Mouse (Mus musculus): Measurements from ENCODE around the gene Vgf. TPM values are rescaled to one million over a fixed set of nuclear protein-coding genes. Genes with fewer than 3 reads are reported as not detected.

Gene Vgf
- not detected for total RNA-seq (2021)
- long read RNA-seq, experiment 1: 0 reads
- long read RNA-seq, experiment 2: 0 reads

DNA sequence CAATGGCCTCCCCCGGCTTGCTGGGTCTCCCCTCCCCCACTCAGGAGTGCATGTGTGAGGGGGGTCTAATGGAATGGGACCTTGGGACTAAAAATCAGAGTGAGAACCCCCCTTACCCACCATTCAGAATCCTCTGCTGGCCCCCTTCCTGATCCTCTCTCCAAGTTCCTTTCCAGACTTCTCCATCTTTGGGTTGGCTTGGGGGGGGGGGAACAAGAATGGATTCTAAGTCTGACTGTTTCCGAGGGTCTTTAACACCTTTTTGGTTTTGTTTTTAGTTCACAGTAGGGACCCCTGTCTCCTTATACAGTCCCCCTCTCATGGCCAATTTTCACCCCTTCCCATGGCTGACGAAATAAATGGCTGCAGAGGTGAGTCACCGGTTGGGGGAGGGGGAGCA is at the start of gene Vgf:
Gene Vgf (plus strand): TSS at position 301 of the 400 bp plus-strand sequence.
- intact Hi-C loops (cut with DNase I): loop anchor here (5.0 kb wide), 1 partner anchor 36 kb away; no protein-coding TSS in a partner anchor
- no peak for DNase-seq

DNA sequence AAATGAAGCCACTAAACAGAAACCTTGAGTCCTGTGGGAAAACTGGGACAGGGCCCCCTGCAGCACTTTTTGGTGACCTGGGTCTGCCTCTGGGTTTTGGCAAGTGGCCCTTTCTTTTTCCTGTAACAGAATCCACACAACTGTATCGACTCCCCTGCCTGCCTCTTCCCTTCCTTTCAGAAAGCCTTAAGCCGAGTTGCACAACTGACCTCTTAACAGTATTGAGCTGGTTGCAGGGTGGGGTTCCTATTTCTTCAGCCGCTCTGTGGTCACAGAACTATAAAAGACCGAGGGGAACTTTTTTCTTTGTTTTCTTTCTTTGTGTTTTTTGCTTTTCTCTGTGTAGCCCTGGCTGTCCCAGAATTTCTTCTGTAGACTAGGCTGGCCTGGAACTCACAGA is 48.4 kb upstream of the Vgf start:
- DNase-seq: no peak
- intact Hi-C loops (cut with DNase I): no loop called here

DNA sequence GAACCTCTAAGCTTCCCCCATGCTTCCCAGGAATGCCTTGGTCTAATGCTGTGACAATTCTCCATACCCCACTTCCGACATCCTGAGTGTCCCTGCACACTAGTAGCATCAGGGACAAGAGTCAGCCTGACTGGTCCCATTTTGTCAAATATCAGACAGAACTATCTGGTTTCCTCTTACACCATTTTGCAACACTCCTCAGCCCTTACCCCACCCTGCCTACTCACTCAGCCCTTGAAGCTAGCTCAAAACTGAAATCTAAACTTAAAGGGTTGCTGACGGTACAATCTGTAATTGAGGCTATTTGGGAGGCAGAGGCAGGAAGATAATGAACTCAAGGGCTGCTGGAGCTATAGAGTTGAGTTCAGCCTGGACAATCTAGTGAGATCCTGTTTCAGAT is 46.4 kb upstream of the Vgf start:
- intact Hi-C loops (cut with DNase I): no loop called here
- no peak for DNase-seq

DNA sequence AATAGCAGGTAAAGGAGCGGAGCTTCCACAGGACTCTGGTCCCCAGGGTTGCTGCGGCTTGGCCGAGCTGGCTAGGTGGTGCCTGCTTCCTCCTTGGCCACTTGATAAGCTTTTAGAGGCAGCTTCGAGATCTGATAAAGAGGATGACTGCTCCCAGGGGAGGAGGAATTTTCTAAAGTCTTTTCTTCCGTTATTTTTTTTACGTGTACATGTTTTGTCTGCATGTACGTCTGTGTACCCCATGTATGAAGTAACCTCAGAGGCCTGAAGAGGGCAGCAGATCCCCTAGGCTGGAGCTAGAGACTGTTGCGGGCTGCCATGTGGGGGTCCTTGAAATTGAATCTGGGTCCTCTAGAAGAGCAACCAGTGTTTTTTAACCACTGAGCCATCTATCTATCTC is 45.2 kb upstream of the Vgf start:
- intact Hi-C loops (cut with DNase I): no loop called here
- no peak for DNase-seq

DNA sequence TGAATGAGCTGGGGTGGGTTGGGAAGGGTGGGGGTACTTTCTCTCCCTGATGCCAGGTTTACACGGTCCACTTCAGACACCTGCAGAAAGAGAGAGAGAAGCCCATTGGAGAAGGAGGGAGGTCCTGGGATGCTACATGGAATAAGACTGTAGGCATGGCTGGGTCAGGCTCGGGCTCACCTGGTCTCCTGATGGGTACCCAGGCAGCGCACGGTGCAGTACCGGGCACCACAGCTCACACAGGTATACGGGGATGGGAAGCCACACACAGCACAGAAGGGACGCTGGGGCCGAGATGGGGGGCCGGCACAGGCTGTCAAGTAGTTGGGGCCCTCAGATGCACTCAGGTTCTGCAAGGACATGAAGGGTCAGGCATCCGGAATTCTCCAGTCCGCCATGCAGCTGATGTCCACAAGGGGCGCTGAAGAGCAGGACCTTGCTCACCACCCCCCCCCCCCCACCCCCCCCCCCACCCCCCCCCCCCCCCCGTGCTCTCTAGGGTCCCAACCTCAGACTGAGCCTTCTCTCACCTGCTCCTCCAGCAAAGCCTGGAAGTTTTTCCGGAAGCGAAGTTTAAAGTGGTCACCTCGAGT is 43.8 kb upstream of the Vgf start:
- intact Hi-C loops (cut with DNase I): no loop called here
- DNase-seq: no peak

DNA sequence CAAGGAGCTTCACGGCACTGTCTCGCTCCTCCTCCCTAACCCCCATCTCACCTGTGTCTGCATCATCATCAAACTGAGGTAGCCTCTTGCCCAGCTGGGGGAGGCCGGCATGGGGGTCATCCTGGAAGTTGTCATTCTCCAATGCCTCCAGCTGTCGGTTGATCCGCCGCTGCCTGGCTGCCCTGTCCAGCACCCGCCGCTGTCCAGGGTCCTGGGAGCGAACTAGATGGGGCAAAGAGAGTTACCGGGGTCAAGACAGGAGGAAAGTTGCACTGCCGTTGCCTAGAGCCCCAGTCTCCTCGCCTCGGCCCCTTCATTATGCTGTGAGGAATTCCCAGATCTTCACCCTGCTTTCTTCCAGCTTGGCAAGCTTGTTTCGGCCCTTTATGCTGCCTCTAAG is 41.4 kb upstream of the Vgf start:
- intact Hi-C loops (cut with DNase I): no loop called here
- no peak for DNase-seq

DNA sequence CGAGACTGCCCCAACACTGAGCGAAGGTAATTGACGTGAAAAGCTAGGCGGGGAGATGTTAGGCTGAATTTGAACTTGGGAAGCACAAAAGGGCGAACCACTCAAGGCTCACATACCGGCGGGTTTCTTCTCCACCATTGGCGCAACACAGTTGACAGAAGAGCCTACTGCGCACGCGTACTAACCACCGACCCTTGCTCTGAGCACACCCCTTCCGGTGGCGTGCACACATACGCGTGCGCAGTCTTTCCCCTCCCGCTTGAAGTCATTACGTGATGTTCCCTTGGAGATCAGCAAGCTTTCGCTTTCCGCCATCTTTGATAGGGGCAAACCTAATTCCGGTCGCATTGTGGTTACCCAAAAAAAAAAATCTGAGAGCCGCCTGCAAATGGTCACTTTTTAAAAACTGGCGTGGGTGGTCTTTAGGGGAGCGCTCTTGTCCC is 39.5 kb upstream of the Vgf start, which contains the start of gene Plod3:
Gene Plod3 (plus strand): TSS at position 325 of the 443 bp plus-strand sequence.
- intact Hi-C loops (cut with DNase I): no loop called here
- DNase-seq: peak; percentile 87 to 96

DNA sequence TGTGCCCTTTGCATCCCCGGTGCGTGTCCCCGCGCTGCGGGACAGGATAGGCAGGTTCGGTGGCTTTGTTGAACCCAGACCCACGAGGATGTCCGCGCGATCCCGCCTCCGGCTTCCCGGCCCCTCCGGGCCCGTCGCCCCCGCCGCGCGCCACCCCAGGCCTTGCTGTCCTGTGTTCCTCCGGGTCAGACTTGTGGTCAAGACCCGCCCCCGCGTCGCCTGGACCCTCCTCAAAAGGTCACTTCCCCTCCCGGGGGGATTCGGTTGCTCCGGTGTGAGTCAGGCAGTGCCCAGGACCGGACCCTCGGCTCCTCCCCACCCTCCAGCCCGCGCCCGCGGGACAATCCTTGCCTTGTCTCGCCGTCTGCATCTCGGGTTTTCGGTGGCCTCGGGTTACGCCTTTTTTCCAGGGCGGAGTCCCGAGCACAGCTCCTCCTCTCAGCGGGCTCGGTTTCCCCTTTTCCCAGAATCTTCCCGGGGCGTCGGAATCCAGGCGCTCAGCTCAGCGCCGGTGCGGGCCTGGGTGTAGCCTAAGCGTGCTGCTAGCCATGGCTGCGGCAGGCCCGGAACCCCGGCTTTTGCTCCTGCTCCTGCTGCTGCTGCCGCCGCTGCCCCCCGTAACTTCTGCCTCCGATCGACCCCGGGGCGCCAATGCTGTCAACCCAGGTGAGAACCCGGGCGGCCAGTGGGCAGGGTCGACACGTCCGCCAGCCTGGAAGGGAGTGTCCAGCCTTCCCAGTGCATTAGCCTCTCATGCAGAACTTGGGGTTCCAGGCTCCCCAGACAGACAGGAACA is 38.9 kb upstream of the Vgf start:
- peak; percentile 83 to 87 for DNase-seq
- intact Hi-C loops (cut with DNase I): no loop called here

DNA sequence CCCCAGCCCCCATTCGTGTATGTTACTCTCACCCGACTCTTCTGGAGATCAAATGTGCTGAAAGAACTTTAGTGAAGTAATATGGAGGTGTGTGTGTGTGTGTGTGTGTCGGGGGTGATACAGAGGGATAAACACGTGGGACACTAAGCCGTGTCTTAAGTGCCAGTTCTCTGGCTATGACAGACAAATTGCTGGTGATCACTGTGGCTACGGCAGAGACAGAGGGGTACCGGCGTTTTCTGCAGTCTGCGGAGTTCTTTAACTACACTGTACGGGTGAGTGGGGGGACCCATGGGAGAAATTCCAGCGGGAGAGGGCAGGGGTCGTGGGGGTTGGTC is 38.3 kb upstream of the Vgf start, which contains the start of gene Znhit1:
Gene Znhit1 (minus strand): TSS at position 88 of the 338 bp plus-strand sequence.
- intact Hi-C loops (cut with DNase I): no loop called here
- DNase-seq: no peak

DNA sequence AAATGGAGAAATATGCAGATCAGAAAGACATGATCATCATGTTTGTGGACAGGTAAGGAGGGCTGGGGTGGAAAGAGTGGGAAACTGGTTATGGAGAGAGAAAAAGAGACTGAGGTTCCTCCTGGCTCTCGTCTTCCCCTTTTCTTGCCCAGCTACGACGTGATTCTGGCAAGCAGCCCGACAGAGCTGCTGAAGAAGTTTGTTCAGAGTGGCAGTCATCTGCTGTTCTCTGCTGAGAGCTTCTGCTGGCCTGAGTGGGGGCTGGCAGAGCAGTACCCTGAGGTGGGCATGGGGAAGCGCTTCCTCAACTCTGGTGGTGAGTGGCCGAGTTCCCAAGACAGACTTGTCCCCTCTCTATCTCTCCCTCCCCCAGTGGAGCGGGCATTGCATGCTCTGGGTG is 37.8 kb upstream of the Vgf start:
- DNase-seq: no peak
- intact Hi-C loops (cut with DNase I): no loop called here

DNA sequence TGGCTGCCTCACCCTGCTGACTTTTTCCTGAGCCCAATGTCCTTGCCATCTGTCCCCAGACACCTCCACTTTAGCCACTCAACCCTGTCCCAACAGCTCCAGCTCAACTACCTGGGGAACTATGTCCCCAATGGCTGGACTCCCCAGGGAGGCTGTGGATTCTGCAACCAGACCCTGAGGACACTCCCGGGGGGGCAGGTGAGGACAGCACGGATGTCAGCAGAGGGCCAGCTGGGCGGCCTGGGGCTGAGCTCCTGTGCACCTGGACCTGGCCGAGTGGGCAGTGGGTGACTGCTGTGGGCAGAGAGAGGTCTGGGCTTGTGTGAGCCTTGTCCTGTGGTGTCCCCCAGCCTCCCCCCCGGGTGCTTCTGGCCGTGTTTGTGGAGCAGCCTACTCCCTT is 36.4 kb upstream of the Vgf start:
- intact Hi-C loops (cut with DNase I): no loop called here
- DNase-seq: no peak

DNA sequence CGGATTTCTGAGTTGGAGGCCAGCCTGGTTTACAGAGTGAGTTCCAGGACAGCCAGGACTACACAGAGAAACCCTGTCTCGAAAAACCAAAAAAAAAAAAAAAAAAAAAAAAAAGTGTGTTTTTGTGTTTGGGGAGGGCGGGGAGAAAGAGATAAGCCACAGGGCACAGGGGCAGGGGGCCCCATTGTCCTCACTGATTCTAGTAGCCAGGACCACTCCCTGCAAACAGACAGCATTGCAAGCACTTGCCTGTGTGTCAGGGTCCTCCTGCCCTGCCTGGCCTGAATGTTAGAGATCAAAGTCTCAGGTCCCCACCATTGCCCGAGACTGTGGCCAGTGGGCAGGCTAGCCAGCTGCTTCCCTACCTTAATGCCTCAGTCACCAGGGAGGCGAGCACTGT is 26.7 kb upstream of the Vgf start:
- intact Hi-C loops (cut with DNase I): no loop called here

DNA sequence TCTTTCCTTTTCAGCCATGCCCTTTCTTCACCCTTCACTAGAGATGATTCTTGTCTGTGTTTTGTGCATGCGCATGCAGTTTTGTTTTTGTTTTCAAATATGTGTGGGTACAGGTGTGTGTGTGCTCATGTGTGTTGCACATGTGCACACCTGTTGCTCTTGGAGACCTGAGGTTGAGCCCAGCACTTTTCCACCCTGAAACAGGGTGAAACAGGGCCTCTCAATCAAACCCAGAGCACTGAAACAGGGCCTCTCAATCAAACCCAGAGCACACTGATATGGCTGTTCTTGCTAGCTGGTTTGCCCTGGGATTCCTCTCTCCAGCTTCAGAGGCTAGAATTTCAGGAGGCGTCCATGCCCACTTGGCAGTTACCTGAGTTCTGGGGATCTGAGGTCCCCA is 25.6 kb upstream of the Vgf start:
- DNase-seq: no peak
- intact Hi-C loops (cut with DNase I): no loop called here

More for the DNA sequence above, 26.7 kb upstream of the Vgf start:
- DNase-seq: no peak

DNA sequence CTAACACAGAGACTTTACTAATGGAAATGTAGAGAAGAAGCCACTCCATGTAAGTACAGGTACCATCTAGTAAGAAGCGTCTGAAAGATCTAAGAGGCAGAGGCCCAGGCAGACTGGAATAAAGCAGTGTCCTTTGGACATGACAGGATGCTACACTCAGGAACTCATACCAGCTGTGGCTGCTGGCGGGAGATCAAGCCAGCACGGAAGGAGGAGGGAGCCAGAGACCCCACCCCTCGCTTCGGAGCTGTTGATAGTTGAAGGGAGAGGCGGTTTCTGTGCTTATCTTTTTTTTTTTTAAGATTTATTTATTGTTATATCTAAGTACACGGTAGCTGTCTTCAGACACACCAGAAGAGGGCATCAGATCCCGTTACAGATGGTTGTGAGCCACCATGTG is 18.9 kb upstream of the Vgf start:
- DNase-seq: no peak
- intact Hi-C loops (cut with DNase I): no loop called here

DNA sequence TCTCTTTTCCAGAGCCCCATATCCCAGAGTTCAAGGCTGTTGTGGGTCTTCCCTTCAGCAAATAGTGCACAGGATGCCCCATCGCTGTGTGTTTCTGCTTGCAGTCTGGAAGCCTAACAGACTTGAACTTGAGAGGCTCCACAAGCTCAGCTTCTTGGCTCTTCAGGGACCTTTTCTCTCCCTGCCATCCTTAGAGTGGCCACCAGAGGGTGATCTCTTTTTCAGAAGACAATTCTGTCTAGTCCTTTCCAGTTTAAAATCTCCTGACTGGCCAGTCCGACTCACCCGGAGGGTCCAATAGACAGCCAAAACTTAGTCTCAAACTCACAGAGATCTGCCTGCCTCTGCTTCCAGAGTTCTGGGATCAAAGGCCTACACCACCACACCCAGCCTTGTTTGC is 16.2 kb upstream of the Vgf start:
- intact Hi-C loops (cut with DNase I): no loop called here
- DNase-seq: no peak

DNA sequence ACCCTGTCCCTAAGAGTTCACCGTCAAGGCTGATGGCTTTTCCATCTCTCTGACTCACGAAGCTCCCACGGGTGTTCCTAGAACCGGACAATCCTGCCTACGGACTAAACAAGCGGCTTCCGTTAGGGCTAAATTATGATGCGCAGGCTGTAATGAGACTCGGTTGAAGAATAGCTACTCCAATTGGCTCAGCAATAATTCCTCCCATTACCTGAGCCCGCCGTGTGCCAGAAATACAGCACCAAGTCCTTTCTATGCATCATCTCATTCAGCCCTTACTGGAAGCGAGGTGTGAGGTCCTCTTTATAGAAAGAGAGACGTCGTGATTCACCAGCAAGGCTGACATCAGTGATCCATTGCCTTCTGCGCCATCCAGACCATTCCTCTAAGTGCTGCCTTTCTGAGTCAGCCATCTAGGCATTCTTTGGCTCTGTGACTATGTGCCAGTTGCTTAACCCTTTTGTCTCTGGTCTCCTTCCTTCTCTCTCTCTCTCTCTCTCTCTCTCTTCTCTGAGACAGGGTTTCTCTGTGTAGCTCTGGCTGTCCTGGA is 13.7 kb upstream of the Vgf start:
- intact Hi-C loops (cut with DNase I): no loop called here
- no peak for DNase-seq

DNA sequence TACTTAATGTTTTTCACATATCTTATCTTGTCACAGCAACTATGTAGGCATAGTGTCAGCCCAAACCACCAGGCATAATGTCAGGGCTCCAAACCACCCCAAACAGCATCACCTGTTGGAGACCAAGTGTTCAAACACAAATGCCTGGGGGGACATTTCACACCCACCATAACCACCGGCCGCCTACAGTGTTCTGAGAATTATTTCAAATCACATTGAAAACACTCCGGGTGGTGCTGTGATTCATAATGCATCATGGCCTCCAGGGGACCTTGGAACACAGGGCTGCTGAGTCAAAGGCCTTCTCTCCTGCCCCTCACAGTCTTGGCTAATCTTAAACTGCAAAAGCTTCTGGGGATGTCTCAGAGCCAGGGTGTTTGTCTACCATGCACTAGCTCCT is 10.3 kb upstream of the Vgf start:
- no peak for DNase-seq
- intact Hi-C loops (cut with DNase I): no loop called here

DNA sequence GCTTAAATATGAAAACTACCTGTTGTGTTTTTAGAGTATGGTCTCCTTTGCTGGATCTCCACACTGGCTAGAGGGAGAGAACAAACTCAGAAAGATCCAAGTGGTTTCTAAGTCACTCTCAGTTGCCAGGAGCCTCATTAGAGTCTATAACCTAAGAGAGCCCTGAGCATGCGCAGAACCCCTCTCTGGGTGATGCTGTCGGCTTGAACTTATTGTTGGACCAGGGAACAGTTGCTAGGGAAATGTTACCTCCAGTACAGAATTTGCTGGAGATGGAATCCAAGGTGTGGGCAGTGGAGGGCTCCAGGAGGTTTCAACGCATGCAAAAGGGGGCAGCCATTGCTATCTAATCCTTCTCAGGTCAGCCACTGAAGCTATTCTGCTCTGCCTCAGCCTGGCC is 1.9 kb upstream of the Vgf start:
- DNase-seq: no peak
- intact Hi-C loops (cut with DNase I): no loop called here

DNA sequence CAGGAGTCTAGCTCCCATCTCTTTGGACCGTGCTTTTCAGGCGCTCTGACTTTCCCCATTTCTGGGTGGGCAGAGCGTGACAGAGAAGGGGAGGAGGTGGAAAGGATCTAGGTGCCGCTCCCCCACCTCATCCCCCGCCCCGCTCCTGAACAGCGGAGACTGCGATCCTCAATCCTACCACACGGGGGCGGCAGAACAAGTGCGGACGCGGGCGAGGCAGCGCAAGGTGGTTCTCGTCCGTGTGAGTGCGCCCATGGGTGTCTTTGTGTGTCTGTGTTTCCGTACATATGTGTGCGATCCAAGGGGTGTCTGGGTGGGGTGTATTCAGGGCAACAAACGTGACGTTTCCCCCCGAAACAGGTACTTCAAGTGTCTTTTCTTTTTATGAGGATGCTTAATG is 1.1 kb upstream of the Vgf start:
- intact Hi-C loops (cut with DNase I): loop anchor here (1.0 to 5.0 kb wide), 2 partner anchors 37 to 82 kb away; no protein-coding TSS in a partner anchor
- peak; percentile 65 to 67 for DNase-seq

DNA sequence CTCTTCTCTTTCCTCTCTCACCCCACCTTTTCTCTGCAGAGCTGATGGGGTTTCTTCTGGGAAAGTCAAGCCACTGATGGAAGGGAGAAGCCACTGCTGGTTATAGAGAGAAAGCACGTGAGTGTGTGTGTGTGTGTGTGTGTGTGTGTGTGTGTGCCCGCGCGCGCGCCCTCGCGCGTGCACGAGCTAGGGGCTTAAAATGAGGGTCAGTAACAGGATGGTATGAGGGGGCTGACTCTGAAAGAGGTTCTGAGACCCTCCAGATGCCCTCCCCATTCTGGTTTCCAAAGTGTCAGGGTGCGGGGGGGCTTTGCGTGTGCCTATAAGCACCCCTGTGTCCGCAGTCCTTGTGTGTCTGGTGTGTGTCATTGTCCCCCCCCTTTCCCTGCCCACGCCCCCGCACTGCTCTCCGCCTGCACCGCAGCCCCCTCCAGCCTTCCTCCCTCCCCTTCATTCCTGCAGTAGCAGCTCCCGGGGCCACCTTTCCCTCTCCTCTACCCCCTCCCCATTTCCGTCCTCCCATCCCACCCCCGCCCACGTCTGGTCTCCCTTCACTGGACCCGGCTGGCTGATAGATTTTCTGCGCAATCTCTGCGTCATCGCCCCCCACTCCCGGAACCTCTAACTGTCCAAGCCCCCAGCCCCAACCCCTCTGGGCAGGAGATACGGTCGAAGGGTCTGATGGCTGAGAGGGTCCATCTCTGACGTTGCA is 2.5 kb downstream of the Vgf start:
- intact Hi-C loops (cut with DNase I): loop anchor here (5.0 kb wide), 1 partner anchor 34 kb away; no protein-coding TSS in a partner anchor
- DNase-seq: no peak

DNA sequence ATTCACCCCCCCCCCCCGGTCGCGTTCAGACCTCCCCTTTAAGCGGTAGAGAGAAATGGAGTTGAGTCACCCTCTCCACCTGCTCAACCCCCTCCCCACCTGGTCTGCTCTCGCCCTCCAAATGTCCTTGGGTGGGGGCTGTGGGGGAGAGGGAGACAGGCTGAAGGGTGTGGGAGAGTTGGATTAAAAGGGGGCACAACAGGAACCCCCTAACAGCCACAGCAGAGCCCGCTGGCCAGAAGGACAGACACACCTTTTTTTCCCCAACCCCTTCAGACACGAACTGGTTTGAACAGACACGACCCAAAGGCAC is 3.0 kb downstream of the Vgf start:
- DNase-seq: no peak
- intact Hi-C loops (cut with DNase I): loop anchor here (5.0 kb wide), 1 partner anchor 33 kb away; no protein-coding TSS in a partner anchor

All from gastrocnemius, postnatal 36 days (tissue).